Mouse (Mus musculus): ENCODE measurements at regions not wholly inside any gene's neighbourhood (a gene's known extent, or its start where the extent isn't known, plus 50 kb on each side); places are given as distances from the start of the nearest gene placed in this dataset.

DNA sequence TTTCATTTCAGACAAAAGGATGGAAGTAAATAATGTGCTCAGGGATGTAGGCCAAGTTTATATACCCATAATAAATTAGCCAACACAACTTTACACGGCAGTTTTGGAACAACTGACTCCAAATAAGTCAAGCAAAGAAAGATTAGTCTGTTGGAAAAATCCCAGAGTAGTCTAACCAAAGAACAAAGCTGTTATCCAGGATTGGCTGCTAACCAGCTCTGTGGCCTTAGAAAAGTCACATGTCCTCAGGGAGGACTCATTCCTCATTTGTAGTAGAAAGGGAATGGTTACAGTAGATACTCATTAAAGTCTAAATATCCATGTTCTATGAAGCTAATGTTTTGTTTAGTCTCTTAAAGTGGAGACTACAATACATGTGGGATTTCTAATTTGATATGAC is 130.6 kb upstream of the Mid1 start:
- no peak for DNase-seq

DNA sequence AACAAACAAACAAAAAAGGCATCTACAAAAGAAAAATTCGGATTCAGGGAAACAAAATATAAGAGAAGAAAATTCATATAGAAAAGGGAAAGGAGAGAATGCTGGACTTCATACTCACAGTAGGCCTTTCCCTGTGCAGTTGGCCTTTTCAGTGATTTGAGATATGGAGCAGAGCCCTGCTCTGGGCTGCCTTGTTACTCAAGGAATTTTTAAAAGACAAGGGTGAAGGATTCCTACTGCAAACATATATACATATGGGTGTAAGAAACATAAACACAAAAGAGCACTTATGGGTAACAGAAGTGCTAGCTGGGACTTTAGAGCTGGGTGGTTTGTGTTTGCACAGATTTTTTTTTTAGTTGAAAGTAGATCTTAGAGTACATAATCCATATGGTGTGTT is 132.1 kb upstream of the Mid1 start:
- no peak for DNase-seq

DNA sequence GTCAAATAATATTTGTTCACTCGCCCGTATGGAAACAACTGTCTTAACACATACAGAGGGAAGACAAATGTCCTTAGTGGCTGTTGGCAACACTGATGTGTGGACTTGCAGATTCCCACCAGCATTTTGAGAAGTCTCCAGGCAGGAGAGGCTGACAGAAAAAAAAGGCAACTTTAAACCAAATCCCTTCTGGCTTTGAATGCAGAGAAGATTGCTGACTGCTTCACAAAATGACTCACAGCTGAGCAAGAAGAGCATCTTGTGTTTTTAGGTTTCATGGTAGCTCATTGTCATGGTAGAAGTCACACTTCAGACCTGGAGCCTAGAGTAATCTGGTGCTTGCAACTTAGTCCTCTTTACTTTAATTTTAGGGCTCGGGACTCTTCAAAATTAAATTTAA is 141.0 kb upstream of the Mid1 start:
- DNase-seq: no peak

GRCm38 (mm10) chrX:169508229-169508628 is 176.8 kb upstream of the Mid1 start:
- no peak for DNase-seq

- DNase-seq: no peak
Measured at GRCm38 (mm10) chrX:169493577-169493976, 173.4 kb upstream of the Hccs start.

DNA sequence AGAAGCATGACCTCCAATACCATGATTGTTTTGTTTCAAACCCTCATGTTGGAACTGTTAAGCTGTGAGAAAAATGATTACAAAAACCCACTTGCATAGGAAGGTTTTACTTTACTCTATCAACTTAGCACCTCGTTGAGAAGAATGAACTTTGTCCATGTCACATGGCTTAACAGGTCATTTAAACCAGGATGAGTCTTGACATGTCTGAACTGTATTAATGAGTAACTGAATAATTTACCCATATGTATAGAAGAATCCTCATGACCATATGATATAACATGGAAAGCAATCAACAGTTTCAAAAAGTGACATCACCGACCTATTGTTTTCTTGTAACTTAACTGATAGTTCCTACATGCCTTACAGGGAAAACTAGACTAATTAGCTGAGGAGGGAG is 153.3 kb upstream of the Hccs start:
- no peak for DNase-seq

- DNase-seq: peak; percentile 36
Measured at GRCm38 (mm10) chrX:169470715-169471114, 150.5 kb upstream of the Hccs start.

- DNase-seq: no peak
Measured at GRCm38 (mm10) chrX:169450159-169450558, 130.0 kb upstream of the Hccs start.

DNA sequence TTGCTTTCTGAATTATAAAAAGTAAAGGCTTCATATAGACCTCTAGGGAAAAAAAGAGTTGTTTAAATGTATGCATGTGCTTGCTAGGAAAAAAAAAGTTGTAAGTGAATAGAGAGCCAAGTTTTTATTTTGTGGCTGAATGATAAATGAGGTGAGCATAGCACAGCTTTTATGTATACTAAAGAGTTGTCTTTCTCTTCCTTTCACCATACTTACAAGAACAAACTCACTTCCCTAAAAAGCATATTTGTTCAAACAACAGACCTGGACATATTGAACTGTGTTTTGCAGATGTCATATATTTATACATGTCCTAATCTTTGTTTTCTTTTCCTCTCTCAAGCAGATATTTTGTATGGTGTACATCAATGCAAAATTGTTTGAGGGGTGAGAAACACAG is 119.4 kb upstream of the Hccs start:
- no peak for DNase-seq

- peak; percentile 30 for DNase-seq
Measured at GRCm38 (mm10) chrX:169438626-169439025, 118.5 kb upstream of the Hccs start.

GRCm38 (mm10) chrX:169433903-169434302 is 113.7 kb upstream of the Hccs start:
- DNase-seq: no peak

DNA sequence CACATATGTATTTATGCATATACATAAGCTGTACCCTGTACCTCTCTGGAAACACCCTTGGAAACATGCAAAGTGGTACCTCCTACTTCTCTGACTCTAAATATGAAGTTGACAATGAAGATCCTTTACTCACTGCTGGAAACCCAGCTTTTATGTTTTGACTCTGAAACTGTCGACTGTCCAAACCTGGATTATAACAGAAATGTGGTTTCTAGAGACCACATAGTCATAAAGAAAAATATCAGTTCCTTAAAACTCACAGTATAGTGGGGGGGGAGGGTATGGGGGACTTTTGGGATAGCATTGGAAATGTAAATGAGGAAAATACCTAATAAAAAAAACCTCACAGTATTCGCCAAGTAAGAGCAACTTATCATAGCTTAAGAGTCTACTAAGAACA is 76.7 kb upstream of the Hccs start:
- DNase-seq: no peak

- DNase-seq: no peak
Measured at GRCm38 (mm10) chrX:169386640-169387039, 66.5 kb upstream of the Hccs start.
